Mouse (Mus musculus) gastrocnemius, postnatal 14 days (tissue): ENCODE data around the gene Lmntd1. TPM values are rescaled to one million over a fixed set of nuclear protein-coding genes. Genes with fewer than 3 reads are reported as not detected.
A peak's percentile ranks its signal among the peaks of the same experiment; 100 is the strongest.

Experiments used
- DNase-seq: peaks from one replicate; pipeline ENCODE4 v3.0.0; 2021; ENCODE audit warnings: mixed read lengths
- intact Hi-C: fragments of 180-260 bp; cut with DNase I; formaldehyde crosslinking; loops from one replicate; pipeline ENCODE4 v1.15.1; 2025; ENCODE audit warnings: low total_unique reads
- total RNA-seq, 2 experiments: library from RNA; stranded (reverse); gene quantifications; 2 replicates each; pipeline ENCODE4 v1.2.3; 2021

Gene Lmntd1
- total RNA-seq, 2 experiments from 2014 or later: 0.16 to 0.43 TPM

- DNase-seq: no peak
- intact Hi-C loops: no loop called here
Observed at GRCm38 (mm10) chr6:145508828-145509227, 105.3 kb downstream of the Lmntd1 start.

- intact Hi-C loops: no loop called here
- DNase-seq: no peak
Observed at GRCm38 (mm10) chr6:145501751-145502150, 112.4 kb downstream of the Lmntd1 start.

- intact Hi-C loops: no loop called here
- no peak for DNase-seq
Observed at GRCm38 (mm10) chr6:145499574-145500546, 114.3 kb downstream of the Lmntd1 start.

GRCm38 (mm10) chr6:145495731-145496130, 118.4 kb downstream of the Lmntd1 start:
- no peak for DNase-seq
- intact Hi-C loops: no loop called here

- no peak for DNase-seq
- intact Hi-C loops: no loop called here
Observed at GRCm38 (mm10) chr6:145488251-145488650, 125.9 kb downstream of the Lmntd1 start.

GRCm38 (mm10) chr6:145485986-145486605, 128.0 kb downstream of the Lmntd1 start:
- DNase-seq: no peak
- intact Hi-C loops: no loop called here

- no peak for DNase-seq
- intact Hi-C loops: no loop called here
Observed at GRCm38 (mm10) chr6:145483318-145483674, 130.8 kb downstream of the Lmntd1 start.

- no peak for DNase-seq
- intact Hi-C loops: no loop called here
Observed at GRCm38 (mm10) chr6:145482656-145483317, 131.3 kb downstream of the Lmntd1 start.

- peak; percentile 73 for DNase-seq
- intact Hi-C loops: no loop called here
Observed at GRCm38 (mm10) chr6:145481938-145482337, 132.2 kb downstream of the Lmntd1 start.

GRCm38 (mm10) chr6:145478821-145479271, 135.3 kb downstream of the Lmntd1 start:
- DNase-seq: no peak
- intact Hi-C loops: no loop called here

- intact Hi-C loops: no loop called here
Observed at GRCm38 (mm10) chr6:145477367-145477905, 136.7 kb downstream of the Lmntd1 start.

GRCm38 (mm10) chr6:145471638-145472247, 142.4 kb downstream of the Lmntd1 start:
- intact Hi-C loops: no loop called here
- no peak for DNase-seq

More at GRCm38 (mm10) chr6:145477367-145477905, 136.7 kb downstream of the Lmntd1 start:
- DNase-seq: no peak

- intact Hi-C loops: no loop called here
- no peak for DNase-seq
Observed at GRCm38 (mm10) chr6:145469260-145469943, 144.7 kb downstream of the Lmntd1 start.

GRCm38 (mm10) chr6:145464027-145464426, 150.1 kb downstream of the Lmntd1 start:
- intact Hi-C loops: no loop called here
- DNase-seq: no peak

GRCm38 (mm10) chr6:145462677-145463245, 151.4 kb downstream of the Lmntd1 start:
- DNase-seq: no peak
- intact Hi-C loops: no loop called here

- intact Hi-C loops: no loop called here
- DNase-seq: no peak
Observed at GRCm38 (mm10) chr6:145457066-145457465, 157.1 kb downstream of the Lmntd1 start.

- intact Hi-C loops: no loop called here
Observed at GRCm38 (mm10) chr6:145450628-145451403, 163.3 kb downstream of the Lmntd1 start.

GRCm38 (mm10) chr6:145448361-145448760, 165.8 kb downstream of the Lmntd1 start:
- no peak for DNase-seq
- intact Hi-C loops: no loop called here

More at GRCm38 (mm10) chr6:145450628-145451403, 163.3 kb downstream of the Lmntd1 start:
- peak; percentile 56 for DNase-seq
